Mouse (Mus musculus) liver, embryonic 14.5 days (tissue): ENCODE measurements around the gene Plpp6. TPM values are rescaled to one million over a fixed set of nuclear protein-coding genes. Genes with fewer than 3 reads are reported as not detected.

Experiments
- ATAC-seq: fragments of 200-750 bp; cut with Nextera tagmentation; 2 replicates; pipeline ENCODE4 v1.8.0; 2017; ENCODE audit warnings: moderate number of reproducible peaks, mild to moderate bottlenecking, moderate library complexity; ENCODE audit not compliant: insufficient read depth
- DNase-seq, 3 experiments: peaks; one replicate each; pipeline ENCODE4 v3.0.0-alpha.2; 2012 to 2013; ENCODE audit warnings: low read depth in 3 of 3, low spot score in 3 of 3
- H3K27ac ChIP-seq: fragments of 300-500 bp; sonication (generic); 2 replicates; pipeline ENCODE4 v1.5.1; 2014; ENCODE audit warnings: moderate library complexity, mild to moderate bottlenecking, control low read depth, inconsistent platforms
- H3K27me3 ChIP-seq: fragments of 300-500 bp; sonication (generic); 2 replicates; pipeline ENCODE4 v1.6.1; 2014; ENCODE audit warnings: mild to moderate bottlenecking, low read length, moderate library complexity; ENCODE audit not compliant: control insufficient read depth, insufficient read depth
- H3K36me3 ChIP-seq: fragments of 300-500 bp; sonication (generic); replicated peaks from 2 replicates; pipeline ENCODE4 v1.6.1; 2014; ENCODE audit warnings: low read depth; ENCODE audit not compliant: control insufficient read depth, insufficient read depth
- H3K4me1 ChIP-seq, 2 experiments: fragments of 200-500 bp in 1 of 2; fragments of 300-500 bp in 1 of 2; sonication (generic) in 1 of 2; replicated peaks; 2 replicates each; pipeline ENCODE4 v1.6.1; 2012 to 2014; ENCODE audit warnings: antibody characterized with exemption in 1 of 2, inconsistent platforms in 1 of 2, low read length in 1 of 2; ENCODE audit not compliant: control insufficient read depth in 2 of 2, insufficient read depth in 2 of 2
- H3K4me2 ChIP-seq: fragments of 300-500 bp; sonication (generic); 2 replicates; pipeline ENCODE4 v1.6.1; 2014; ENCODE audit warnings: low read depth, mild to moderate bottlenecking, control low read depth, moderate library complexity
- H3K4me3 ChIP-seq, 2 experiments: fragments of 200-500 bp in 1 of 2; fragments of 300-500 bp in 1 of 2; sonication (generic) in 1 of 2; 2 replicates each; pipeline ENCODE4 v1.5.1; 2012 to 2014; ENCODE audit warnings: low read depth in 2 of 2, low read length in 2 of 2, mild to moderate bottlenecking in 2 of 2, control low read depth in 1 of 2, inconsistent platforms in 1 of 2, moderate library complexity in 1 of 2; ENCODE audit not compliant: insufficient read depth in 1 of 2
- H3K9ac ChIP-seq: fragments of 300-500 bp; sonication (generic); replicated peaks from 2 replicates; pipeline ENCODE4 v1.6.1; 2014; ENCODE audit warnings: mild to moderate bottlenecking, control low read depth, moderate library complexity
- H3K9me3 ChIP-seq: fragments of 300-500 bp; sonication (generic); 2 replicates; pipeline ENCODE4 v1.6.1; 2016; ENCODE audit warnings: low read length, mixed read lengths; ENCODE audit not compliant: control insufficient read depth
- CTCF ChIP-seq: IDR thresholded peaks from 2 replicates; pipeline ENCODE4 v1.5.1; 2016; ENCODE audit warnings: antibody characterized with exemption, low read depth, control low read depth
- EP300 ChIP-seq: IDR thresholded peaks from 2 replicates; pipeline ENCODE4 v1.6.1; 2016; ENCODE audit warnings: antibody characterized with exemption, low read depth
- WGBS: fragments of 180-500 bp; shearing (Covaris S2); extraction: QIAGEN DNeasy Blood & Tissue Kit; methylation state at CpG from one replicate; pipeline ENCODE4 v1.1.7; 2014; ENCODE audit not compliant: insufficient replicate concordance; 5-methylcytosine and 5-hydroxymethylcytosine counted together
- polyA plus RNA-seq, 2 experiments: library from polyadenylated mRNA; depleted of rRNA in 1 of 2; stranded (reverse) in 1 of 2; unstranded in 1 of 2; fragments of >200 nt; fragmentation: Nextera tagmentation in 1 of 2; extraction: Ambion mirVana in 1 of 2; gene quantifications; 2 replicates each; pipeline versions ENCODE4 v1.2.1 to v1.2.3; 2012 to 2014

The Plpp6 gene
- polyA plus RNA-seq, 2 experiments, result 1.5 to 2.0 TPM

GRCm38 (mm10) chr19:28941271-28941670 lies 22.5 kb upstream of the Plpp6 start:
- H3K27me3 ChIP-seq, result no peaks in the 10 kb centered on the region
- H3K9ac ChIP-seq, result no peak overlapping the region
- no peak overlapping the region for H3K4me2 ChIP-seq
- no peaks in the 10 kb centered on the region for H3K9me3 ChIP-seq
- H3K4me3 ChIP-seq, result no peak overlapping the region
- DNase-seq (no peak), ATAC-seq (no peak)
- TF ChIP-seq EP300 (no peak), CTCF (no peak)
- WGBS, result 51% methylated on average over 4 of the region's 4 CpGs
- H3K36me3 ChIP-seq, result no peaks in the 10 kb centered on the region
- no peaks in the 10 kb centered on the region; a peak in 1 of 4 replicates for H3K4me1 ChIP-seq
- no peak overlapping the region for H3K27ac ChIP-seq

- no peak overlapping the region for H3K27ac ChIP-seq
- no peaks in the 10 kb centered on the region for H3K9me3 ChIP-seq
- no peak for TF ChIP-seq EP300
- no peak for TF ChIP-seq CTCF
- no peaks in the 10 kb centered on the region for H3K36me3 ChIP-seq
- no peak for DNase-seq
- no peaks in the 10 kb centered on the region for H3K4me1 ChIP-seq
- no peak overlapping the region for H3K9ac ChIP-seq
- no peak for ATAC-seq
- 26% methylated on average over 4 of the region's 4 CpGs for WGBS
- H3K4me3 ChIP-seq, result no peak overlapping the region
- no peaks in the 10 kb centered on the region for H3K27me3 ChIP-seq
- H3K4me2 ChIP-seq, result no peak overlapping the region
Measured at GRCm38 (mm10) chr19:28946782-28947181, 17.0 kb upstream of the Plpp6 start.

- Histone ChIP-seq H3K27ac (no peak overlapping the region), H3K4me2 (no peak overlapping the region), H3K27me3 (no peaks in the 10 kb centered on the region), H3K4me3 (no peak overlapping the region), H3K9ac (no peak overlapping the region), H3K4me1 (no peaks in the 10 kb centered on the region), H3K9me3 (no peaks in the 10 kb centered on the region), H3K36me3 (no peaks in the 10 kb centered on the region)
- TF ChIP-seq CTCF (no peak), EP300 (no peak)
- ATAC-seq (no peak), DNase-seq (no peak)
- 21% methylated on average over 2 of the region's 2 CpGs for WGBS
Measured at GRCm38 (mm10) chr19:28947311-28947710, 16.4 kb upstream of the Plpp6 start.

- Histone ChIP-seq H3K36me3 (no peaks in the 10 kb centered on the region), H3K4me2 (no peak overlapping the region)
- WGBS, result 62% methylated on average over 5 of the region's 5 CpGs
Measured at GRCm38 (mm10) chr19:28951251-28951650, 12.5 kb upstream of the Plpp6 start.

GRCm38 (mm10) chr19:28963113-28963512 lies 640 bp upstream of the Plpp6 start:
- H3K27me3 ChIP-seq, result no peaks in the 10 kb centered on the region
- no peaks in the 10 kb centered on the region for H3K36me3 ChIP-seq
- no peak for TF ChIP-seq CTCF
- no peak for TF ChIP-seq EP300
- DNase-seq, result no peak
- H3K9ac ChIP-seq, result no peak overlapping the region
- no peaks in the 10 kb centered on the region for H3K9me3 ChIP-seq
- H3K4me1 ChIP-seq, result peaks cover 0 to 5% of the 10 kb centered on the region in 2 experiments; a peak in 3 of 4 replicates
- peak overlapping the region; percentile 71; the same call in 1 of the 2 replicates for H3K4me2 ChIP-seq
- H3K27ac ChIP-seq, result no peak overlapping the region
- WGBS, result 46% methylated on average over 3 of the region's 3 CpGs
- no peak overlapping the region for H3K4me3 ChIP-seq
- ATAC-seq, result no peak

More at GRCm38 (mm10) chr19:28951251-28951650, 12.5 kb upstream of the Plpp6 start:
- H3K27me3 ChIP-seq, result no peaks in the 10 kb centered on the region
- no peak for ATAC-seq
- H3K4me1 ChIP-seq, result no peaks in the 10 kb centered on the region
- no peak for DNase-seq
- H3K9ac ChIP-seq, result no peak overlapping the region
- H3K4me3 ChIP-seq, result no peak overlapping the region
- no peaks in the 10 kb centered on the region for H3K9me3 ChIP-seq
- TF ChIP-seq CTCF (no peak), EP300 (no peak)
- H3K27ac ChIP-seq, result no peak overlapping the region
